Mouse (Mus musculus) frontal cortex, postnatal 14 days (tissue): ENCODE measurements at regions not wholly inside any gene's neighbourhood (a gene's known extent, or its start where the extent isn't known, plus 50 kb on each side); places are given as distances from the start of the nearest gene placed in this dataset.

Source experiments
- DNase-seq, 2 experiments: peaks; one replicate each; pipeline ENCODE4 v3.0.0; 2022; ENCODE audit warnings: low spot score in 2 of 2

- DNase-seq: no peak
Observed at GRCm38 (mm10) chr4:142381168-142381567, 142.0 kb upstream of the Kazn start.

- DNase-seq: no peak
Observed at GRCm38 (mm10) chr4:142378452-142378851, 139.3 kb upstream of the Kazn start.

GRCm38 (mm10) chr4:142367774-142368173 lies 128.6 kb upstream of the Kazn start:
- no peak for DNase-seq

- no peak for DNase-seq
Observed at GRCm38 (mm10) chr4:142362071-142362470, 122.9 kb upstream of the Kazn start.

GRCm38 (mm10) chr4:142358866-142359265 lies 119.7 kb upstream of the Kazn start:
- no peak for DNase-seq

- DNase-seq: no peak
Observed at GRCm38 (mm10) chr4:142355387-142355786, 116.2 kb upstream of the Kazn start.

- DNase-seq: no peak
Observed at GRCm38 (mm10) chr4:142353526-142353925, 114.3 kb upstream of the Kazn start.

- no peak for DNase-seq
Observed at GRCm38 (mm10) chr4:142351831-142352230, 112.6 kb upstream of the Kazn start.

GRCm38 (mm10) chr4:142350986-142351385 lies 111.8 kb upstream of the Kazn start:
- no peak for DNase-seq

GRCm38 (mm10) chr4:142348910-142349309 lies 109.7 kb upstream of the Kazn start:
- DNase-seq: no peak

GRCm38 (mm10) chr4:142342482-142343206 lies 103.4 kb upstream of the Kazn start:
- no peak for DNase-seq

GRCm38 (mm10) chr4:142341305-142341704 lies 102.1 kb upstream of the Kazn start:
- no peak for DNase-seq

- no peak for DNase-seq
Observed at GRCm38 (mm10) chr4:142340057-142340456, 100.9 kb upstream of the Kazn start.

- no peak for DNase-seq
Observed at GRCm38 (mm10) chr4:142337701-142338100, 98.5 kb upstream of the Kazn start.

GRCm38 (mm10) chr4:142336943-142337342 lies 97.7 kb upstream of the Kazn start:
- DNase-seq: no peak

- DNase-seq: no peak
Observed at GRCm38 (mm10) chr4:142334084-142334483, 94.9 kb upstream of the Kazn start.

- DNase-seq: no peak
Observed at GRCm38 (mm10) chr4:142330599-142330998, 91.4 kb upstream of the Kazn start.

- DNase-seq: no peak
Observed at GRCm38 (mm10) chr4:142329600-142329999, 90.4 kb upstream of the Kazn start.

GRCm38 (mm10) chr4:142326511-142326910 lies 87.3 kb upstream of the Kazn start:
- DNase-seq: no peak

- no peak for DNase-seq
Observed at GRCm38 (mm10) chr4:142321209-142321863, 82.1 kb upstream of the Kazn start.

- DNase-seq: no peak
Observed at GRCm38 (mm10) chr4:142310282-142310681, 71.1 kb upstream of the Kazn start.

- DNase-seq: no peak
Observed at GRCm38 (mm10) chr4:142308271-142308670, 69.1 kb upstream of the Kazn start.

- DNase-seq: no peak
Observed at GRCm38 (mm10) chr4:142307321-142307720, 68.1 kb upstream of the Kazn start.
